Mouse (Mus musculus) C2C12 (cell line): ENCODE measurements around the gene Ppp1r1b.

ENCODE experiments used
- CEBPB ChIP-seq: IDR thresholded peaks from one replicate; pipeline ENCODE4 v1.6.1; 2011; ENCODE audit warnings: low read depth, mild to moderate bottlenecking, control low read depth, moderate library complexity
- CTCF ChIP-seq: IDR thresholded peaks from one replicate; pipeline ENCODE4 v1.5.1; 2011; ENCODE audit not compliant: control insufficient read depth, insufficient read depth, insufficient read length
- FOSL1 ChIP-seq: IDR thresholded peaks from one replicate; pipeline ENCODE4 v1.8.0; 2011; ENCODE audit warnings: mild to moderate bottlenecking, low read length; ENCODE audit not compliant: poor library complexity, insufficient read depth, severe bottlenecking
- MAX ChIP-seq: IDR thresholded peaks from one replicate; pipeline ENCODE4 v1.6.1; 2011; ENCODE audit warnings: mild to moderate bottlenecking, control low read depth
- MYOG ChIP-seq: IDR thresholded peaks from one replicate; pipeline ENCODE4 v1.6.1; 2011; ENCODE audit not compliant: control insufficient read depth, insufficient read length; ENCODE audit errors: extremely low read depth
- USF1 ChIP-seq: IDR thresholded peaks from one replicate; pipeline ENCODE4 v1.6.1; 2011; ENCODE audit warnings: low read depth, mild to moderate bottlenecking, control low read depth, moderate library complexity

- TF ChIP-seq CTCF (no peak), MAX (no peak), MYOG (no peak), USF1 (no peak), CEBPB (no peak), FOSL1 (no peak)
Measured at GRCm38 (mm10) chr11:98319120-98319519, 29.1 kb upstream of the Ppp1r1b start.
